Mouse (Mus musculus): ENCODE measurements around the gene Raf1.
"Not testable (repeated sequence)": the region's sequence is repeated elsewhere in the genome, so short reads cannot be mapped to it uniquely, and the experiment has no call there.

Raf1 gene

GRCm38 (mm10) chr6:115681066-115681465 is 4.6 kb upstream of the Raf1 start:
- DNase-seq: peak; percentile 66

DNA sequence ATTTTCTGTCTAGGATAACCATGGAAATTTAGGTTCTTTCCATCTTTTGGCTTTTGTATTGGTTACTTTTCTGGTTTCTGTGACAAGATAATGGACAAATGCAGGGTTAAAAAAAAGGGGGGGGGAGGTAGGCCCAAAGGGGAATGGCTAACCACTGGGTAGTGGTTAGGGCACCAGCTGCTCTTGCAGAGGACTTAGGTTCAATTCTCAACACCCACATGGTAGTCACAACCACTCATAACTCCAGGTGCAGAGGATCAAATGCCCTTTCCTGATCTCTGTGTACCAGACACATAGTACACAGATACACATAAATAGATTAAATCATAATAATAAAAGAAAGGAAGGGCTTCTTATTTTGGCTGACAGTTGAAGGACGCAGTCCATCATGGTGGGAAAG is 1.6 kb upstream of the Raf1 start:
- no peak for DNase-seq

- peak; percentile 55 for DNase-seq
These were observed 1.0 kb upstream of the Raf1 start for GRCm38 (mm10) chr6:115677441-115677840.

DNA sequence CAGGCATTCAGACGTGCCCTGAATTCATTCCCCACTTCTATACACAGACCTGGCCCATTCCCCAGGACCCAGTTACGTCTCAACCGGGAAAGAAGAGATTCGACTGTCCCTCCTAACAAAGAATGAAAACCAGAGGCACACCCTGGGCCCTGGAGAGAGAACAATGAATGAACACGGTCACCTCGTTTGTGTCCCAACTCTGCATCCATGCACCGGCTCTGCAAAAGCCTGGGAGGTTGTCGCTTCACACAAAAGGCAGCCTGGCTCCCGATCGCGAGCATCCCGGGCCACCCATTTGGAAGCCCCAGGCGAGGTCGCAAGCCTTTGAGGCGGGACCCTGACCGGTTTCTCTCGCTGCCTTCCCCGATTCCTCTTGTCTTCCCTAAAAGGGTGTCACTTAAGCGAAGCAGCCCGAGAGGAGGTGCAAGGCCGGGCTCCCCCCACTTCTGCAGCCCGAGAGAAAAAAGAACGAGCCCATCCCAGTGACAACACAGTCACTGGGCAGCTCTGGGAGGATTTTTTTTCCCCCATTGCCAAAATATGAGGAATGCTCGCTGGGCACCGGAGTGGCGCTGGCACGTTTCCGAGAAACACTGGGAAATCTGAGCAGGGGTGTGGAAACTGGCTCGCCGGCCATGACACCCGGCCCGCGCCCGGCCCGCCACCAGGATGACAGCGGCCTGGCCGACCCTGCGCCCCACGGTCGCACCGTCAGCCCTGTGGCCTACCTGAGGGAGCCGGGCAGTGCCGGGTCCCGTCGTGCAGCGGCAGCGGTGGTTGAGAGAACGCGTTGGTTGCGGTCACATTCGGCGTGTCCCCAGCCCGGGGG is 713 bp downstream of the Raf1 start:
- peak; percentile 84 for DNase-seq

DNA sequence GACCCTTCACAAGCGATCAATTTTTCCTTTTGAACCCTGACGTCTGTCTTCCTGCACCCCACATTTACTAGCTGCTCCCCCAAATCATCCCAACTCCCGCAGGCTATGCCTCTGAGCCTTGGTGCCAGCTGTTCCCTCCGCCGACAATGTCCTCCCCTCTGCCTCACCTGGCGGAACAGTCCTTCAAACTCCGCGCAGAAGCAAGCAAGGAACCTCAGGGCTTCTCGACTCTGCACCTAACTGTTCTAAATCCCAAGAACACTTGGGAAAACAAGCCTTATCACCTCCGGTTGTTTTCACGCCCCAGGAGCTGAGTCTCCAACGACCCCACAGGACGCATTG is 1.3 kb downstream of the Raf1 start:
- DNase-seq: peak; percentile 38

DNA sequence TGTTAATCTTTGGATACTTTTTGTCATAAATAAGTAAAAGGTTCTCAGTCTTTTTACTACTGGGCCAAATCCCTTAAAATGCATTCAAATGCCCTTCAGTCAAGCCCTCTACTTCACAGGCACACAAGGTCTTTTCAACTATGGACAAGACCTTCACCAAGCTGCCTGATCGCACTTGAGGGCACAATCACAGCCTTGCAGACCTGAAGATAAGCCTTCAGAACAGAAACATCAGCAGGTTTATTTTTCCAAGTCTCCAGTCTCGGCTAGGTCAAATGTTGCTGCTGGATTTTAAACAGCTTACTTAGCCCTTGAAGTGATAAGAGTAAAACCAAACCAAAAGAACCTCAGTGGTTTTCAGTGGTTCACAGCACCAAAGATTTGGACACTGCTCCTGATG is 2.1 kb downstream of the Raf1 start:
- DNase-seq: no peak

- DNase-seq: no peak
These were observed 3.7 kb downstream of the Raf1 start for GRCm38 (mm10) chr6:115672700-115673099.

- DNase-seq: no peak
These were observed 9.8 kb downstream of the Raf1 start for GRCm38 (mm10) chr6:115666641-115667040.

- no peak for DNase-seq
These were observed 12.2 kb downstream of the Raf1 start for GRCm38 (mm10) chr6:115664268-115664667.

- no peak for DNase-seq
These were observed 17.6 kb downstream of the Raf1 start for GRCm38 (mm10) chr6:115658802-115659201.

GRCm38 (mm10) chr6:115653939-115654338 is 22.5 kb downstream of the Raf1 start:
- DNase-seq: no peak

- no peak for DNase-seq
These were observed 24.7 kb downstream of the Raf1 start for GRCm38 (mm10) chr6:115651719-115652118.

- DNase-seq: no peak
These were observed 25.7 kb downstream of the Raf1 start for GRCm38 (mm10) chr6:115650476-115651427.

- DNase-seq: no peak
These were observed 26.6 kb downstream of the Raf1 start for GRCm38 (mm10) chr6:115649792-115650365.

DNA sequence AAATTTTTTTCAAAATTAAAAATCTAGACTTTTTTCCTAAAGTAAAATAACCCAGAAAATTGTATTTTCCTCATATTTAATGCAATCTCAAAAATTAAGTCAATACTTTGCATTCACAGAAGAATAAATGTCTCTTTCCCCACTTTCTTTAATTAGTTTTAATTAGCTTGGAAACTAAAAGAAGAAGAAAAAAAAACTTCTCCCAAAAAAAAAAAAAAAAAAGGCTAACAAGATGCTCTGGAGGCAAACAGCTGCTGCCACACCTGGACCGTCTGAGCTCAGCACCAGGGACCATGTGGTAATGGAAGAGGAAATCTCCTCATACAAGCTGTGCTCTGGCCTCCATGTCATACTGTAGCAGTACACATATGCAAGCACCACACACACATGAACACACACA is 33.1 kb downstream of the Raf1 start:
- no peak for DNase-seq

- DNase-seq: not testable (repeated sequence)
These were observed 38.2 kb downstream of the Raf1 start for GRCm38 (mm10) chr6:115638188-115638587.

DNA sequence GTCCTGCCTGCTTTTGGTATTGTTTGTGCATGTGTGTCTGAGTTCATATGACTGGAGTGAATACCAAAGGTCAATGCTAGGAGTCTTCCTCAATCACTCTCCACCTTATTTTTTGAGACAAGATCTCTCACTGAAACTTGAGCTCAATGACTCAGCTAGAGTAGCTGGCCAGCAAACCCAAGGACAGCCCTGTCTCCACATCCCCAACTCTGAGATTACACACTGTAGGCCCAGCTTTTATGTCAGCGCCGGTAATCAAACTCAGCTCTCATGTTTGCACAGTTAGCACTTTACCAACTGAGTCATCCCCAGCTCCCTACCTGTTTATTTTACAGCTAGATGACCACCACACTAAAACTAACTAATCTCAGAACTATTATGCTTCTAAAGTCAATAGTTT is 42.4 kb downstream of the Raf1 start:
- no peak for DNase-seq

DNA sequence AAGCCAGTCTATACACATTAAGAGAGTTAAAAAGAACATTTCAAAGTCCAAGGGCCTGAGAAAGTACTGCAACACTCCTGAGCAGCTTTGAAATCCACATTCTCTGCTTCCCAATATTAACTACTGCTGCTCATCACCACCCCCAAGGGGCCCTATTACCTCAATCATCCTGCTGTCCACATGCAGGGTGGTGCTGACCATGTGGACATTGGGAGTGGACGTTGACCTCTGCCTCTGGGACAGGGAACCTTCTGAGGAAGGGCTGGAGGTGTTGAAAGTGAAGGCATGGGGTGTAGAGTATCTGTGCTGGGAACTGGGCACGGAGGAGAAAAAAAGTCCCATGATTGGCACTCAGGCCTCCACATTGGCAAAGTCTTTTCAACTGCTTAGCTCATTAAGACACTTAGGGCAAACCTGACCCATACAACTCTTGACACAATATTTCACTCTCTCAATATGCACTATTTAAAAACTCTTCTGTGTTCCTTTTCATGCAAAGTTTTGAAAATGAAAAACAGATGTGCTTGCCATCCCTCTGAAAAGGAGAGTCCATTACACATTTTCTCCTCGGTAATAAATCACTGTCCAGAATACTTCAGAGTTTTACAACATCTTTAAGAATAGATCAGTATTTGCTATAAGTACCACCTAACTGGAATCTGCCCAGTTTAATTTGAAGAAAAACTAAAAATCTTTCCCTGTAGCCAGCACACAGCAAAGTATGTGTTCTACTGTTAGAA is 45.2 kb downstream of the Raf1 start:
- no peak for DNase-seq

- no peak for DNase-seq
These were observed 50.3 kb downstream of the Raf1 start for GRCm38 (mm10) chr6:115626121-115626520.

GRCm38 (mm10) chr6:115620942-115621341 is 55.5 kb downstream of the Raf1 start:
- no peak for DNase-seq

GRCm38 (mm10) chr6:115619818-115620217 is 56.6 kb downstream of the Raf1 start:
- no peak for DNase-seq

GRCm38 (mm10) chr6:115615983-115616382 is 60.5 kb downstream of the Raf1 start:
- no peak for DNase-seq

DNA sequence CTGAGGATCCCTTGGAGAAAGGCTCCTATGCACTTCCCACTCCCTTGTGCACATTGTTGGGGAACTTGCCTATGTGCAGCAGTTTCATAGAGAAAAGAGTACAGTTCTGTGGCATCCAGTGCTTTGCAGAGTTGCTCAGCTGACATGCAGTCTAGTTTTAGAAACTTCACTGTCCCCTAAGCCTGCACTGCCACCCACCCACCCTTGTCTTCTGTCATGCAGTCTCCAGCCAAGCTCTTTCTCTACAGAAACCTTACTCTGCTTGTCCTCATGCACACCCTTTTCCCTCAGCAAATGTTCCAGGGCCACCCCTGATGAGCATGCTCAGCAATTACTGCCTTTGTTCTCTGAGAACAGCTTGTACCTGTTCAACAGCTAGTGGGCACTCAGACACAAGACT is 62.6 kb downstream of the Raf1 start:
- no peak for DNase-seq

Measured in cerebellum, adult 9-10 months (tissue).